In genomic region chr2:61578433-61578832, GRCm38 (mm10) we compare ENCODE assay signal across 7 mouse cellular contexts. TPM values are rescaled to one million over a fixed set of nuclear protein-coding genes. Genes with fewer than 3 reads are reported as not detected.
DNase-seq lines count a peak whose midpoint lies in the region; ATAC-seq and TF ChIP-seq lines count a peak whose summit lies in the region.

TSS of gene Tank (plus strand) at chr2:61578585.

- DNase-seq in adrenal gland, adult 2 months, result no peak
- no peak for DNase-seq in gastrocnemius, adult 2 months
- peak; percentile 79 to 82 for DNase-seq in spleen, postnatal 36 days (ENCODE audit: low spot score in 2 of 2)
- no peak for DNase-seq in embryo, embryonic 10.5 days (ENCODE audit: low spot score)

- no peaks in the 10 kb centered on the region for H3K4me1 ChIP-seq in hindbrain, embryonic 13.5 days (replicated peaks)
- H3K4me1 ChIP-seq in liver, embryonic 15.5 days (replicated peaks), result no peaks in the 10 kb centered on the region

- no peaks in the 10 kb centered on the region for H3K36me3 ChIP-seq in hindbrain, embryonic 13.5 days
- no peaks in the 10 kb centered on the region for H3K36me3 ChIP-seq in liver, embryonic 15.5 days (replicated peaks)

- no peaks in the 10 kb centered on the region for H3K9me3 ChIP-seq in hindbrain, embryonic 13.5 days
- H3K9me3 ChIP-seq in liver, embryonic 15.5 days (replicated peaks), result no peaks in the 10 kb centered on the region

- H3K9ac ChIP-seq in hindbrain, embryonic 13.5 days, result no peak within 1 kb of the TSS
- no peak within 1 kb of the TSS for H3K9ac ChIP-seq in liver, embryonic 15.5 days

- WGBS in hindbrain, embryonic 13.5 days, result 87% methylated on average over 10 of the region's 10 CpGs
- WGBS in liver, embryonic 15.5 days (ENCODE audit: insufficient replicate concordance), result 74% methylated on average over 10 of the region's 10 CpGs

- intact Hi-C loops in gastrocnemius, adult 2 months (cut with DNase I), result no loop called here

- TF ChIP-seq CTCF in gastrocnemius, adult 2 months (IDR thresholded peaks at IDR 0.05), result no peak

- H3K4me2 ChIP-seq in hindbrain, embryonic 13.5 days, result no peak within 1 kb of the TSS
- H3K4me2 ChIP-seq in liver, embryonic 15.5 days, result no peak within 1 kb of the TSS

- no peak within 1 kb of the TSS for H3K27ac ChIP-seq in gastrocnemius, adult 2 months
- H3K27ac ChIP-seq in hindbrain, embryonic 13.5 days, result no peak within 1 kb of the TSS
- no peak within 1 kb of the TSS for H3K27ac ChIP-seq in liver, embryonic 15.5 days (replicated peaks)

- peak; percentile 83 for ATAC-seq in CD4-positive, CD25-positive, alpha-beta regulatory T cell, adult 4 months
- no peak for ATAC-seq in hindbrain, embryonic 13.5 days (ENCODE audit: low FRiP score)
- ATAC-seq in liver, embryonic 15.5 days (ENCODE audit: insufficient read depth), result no peak

- H3K4me3 ChIP-seq in gastrocnemius, adult 2 months, result no peak within 1 kb of the TSS
- no peak within 1 kb of the TSS for H3K4me3 ChIP-seq in hindbrain, embryonic 13.5 days
- no peak within 1 kb of the TSS for H3K4me3 ChIP-seq in liver, embryonic 15.5 days (replicated peaks)

- no peaks in the 10 kb centered on the region for H3K27me3 ChIP-seq in hindbrain, embryonic 13.5 days
- no peaks in the 10 kb centered on the region for H3K27me3 ChIP-seq in liver, embryonic 15.5 days

RNA-seq across cellular contexts. Expression of gene Tank, which starts in this region (rescaled TPM):
- 100 to 1,000 TPM; 244 to 260 TPM for polyA plus RNA-seq in CD4-positive, CD25-positive, alpha-beta regulatory T cell, adult 4 months (2017; shearing (Covaris generic))
- 10 to 100 TPM; 37.5 to 55.3 TPM for total RNA-seq in adrenal gland, adult 2 months (2021)
- polyA plus RNA-seq in adrenal gland, adult 2 months (2012; rRNA removed), result 2.1 and 2.6 TPM in 2 replicates
- 10 to 100 TPM; 15.6 to 17.8 TPM for total RNA-seq in gastrocnemius, adult 2 months (2021)
- 25.3 and 26.8 TPM in 2 replicates for polyA plus RNA-seq in hindbrain, embryonic 13.5 days (2015; fragmentation: Nextera tagmentation; extraction: Ambion mirVana)
- polyA plus RNA-seq in liver, embryonic 15.5 days (2015; fragmentation: Nextera tagmentation; extraction: Ambion mirVana), result 19.6 and 20.5 TPM in 2 replicates

Comparison
In these comparisons a context has a peak if more than half of its experiments do, and no peak if none do; other contexts are left out.
1. DNase-seq: peak in spleen, postnatal 36 days (2 of 2); none in adrenal gland, adult 2 months (single experiment), gastrocnemius, adult 2 months (single experiment) and embryo, embryonic 10.5 days (single experiment).